Mouse (Mus musculus): ENCODE data around the gene Cldn14.

- TF ChIP-seq CTCF (IDR thresholded peaks at IDR 0.05; ENCODE audit: extremely low read depth, insufficient read depth, low read length) (no peak), POLR2A (IDR thresholded peaks at IDR 0.05; ENCODE audit: extremely low read depth, insufficient read depth, low read length) (no peak)
Measured at GRCm38 (mm10) chr16:93973123-93973522, 35.5 kb downstream of the Cldn14 start.

All from cortical plate, adult 2 months (tissue).